Mouse (Mus musculus) megakaryocyte, embryonic 14.5 days (primary cell): ENCODE results near the gene Necap2.

Source experiments
- FLI1 ChIP-seq: IDR thresholded peaks from 2 replicates; pipeline ENCODE4 v1.6.1; 2012; ENCODE audit warnings: low read length, inconsistent platforms, mixed read lengths
- GATA1 ChIP-seq: IDR thresholded peaks from 3 replicates; pipeline ENCODE4 v1.6.1; 2012; ENCODE audit warnings: mixed read lengths, low read length, inconsistent platforms, borderline replicate concordance

DNA sequence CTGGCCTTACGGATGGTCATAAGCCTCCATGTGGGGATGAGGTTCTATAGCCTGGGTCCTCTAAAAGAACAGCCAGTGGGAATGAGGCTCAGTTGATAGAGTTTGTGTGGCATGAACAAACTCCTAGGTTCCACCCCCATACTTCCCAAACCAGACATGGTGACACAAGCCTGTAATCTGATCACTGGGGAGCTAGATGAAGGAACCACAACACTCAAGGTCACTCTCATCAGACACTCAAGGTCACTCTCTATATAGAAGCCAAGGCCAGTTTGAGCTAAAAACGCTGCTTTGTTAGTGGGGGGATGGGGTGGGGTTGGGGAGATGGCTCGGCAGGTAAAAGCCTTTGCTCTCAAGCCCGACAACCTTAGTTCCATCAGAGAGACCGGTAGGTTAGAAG, 21.8 kb upstream of the Necap2 start:
- TF ChIP-seq GATA1 (no peak), FLI1 (no peak)
